Mouse (Mus musculus): ENCODE measurements around the gene Cdkn2a. TPM values are rescaled to one million over a fixed set of nuclear protein-coding genes. Genes with fewer than 3 reads are reported as not detected.

Gene Cdkn2a
- polyA plus RNA-seq, 1 experiment from 2014 or later: not detected

- H3K9ac ChIP-seq (replicated peaks; ENCODE audit: low read length): no peak overlapping the region
- ATAC-seq (ENCODE audit: low FRiP score, low TSS enrichment) (0 out of 2 replicates have a peak, but pooled peaks have one; percentile 10), DNase-seq (peak; percentile 9)
- H3K9me3 ChIP-seq (ENCODE audit: control insufficient read depth, low read length): no peaks in the 10 kb centered on the region
- H3K27ac ChIP-seq (replicated peaks; ENCODE audit: low read depth, low read length): no peak overlapping the region
- no peaks in the 10 kb centered on the region for H3K4me1 ChIP-seq (ENCODE audit: control insufficient read depth, insufficient read depth, low read length)
- no peaks in the 10 kb centered on the region for H3K36me3 ChIP-seq (ENCODE audit: control insufficient read depth, insufficient read depth, low read length)
- H3K4me3 ChIP-seq (replicated peaks; ENCODE audit: low read depth, low read length): no peak overlapping the region
- peaks cover 96% of the 10 kb centered on the region for H3K27me3 ChIP-seq (ENCODE audit: control insufficient read depth, insufficient read depth, low read length)
- under 1% methylated on average over 24 of the region's 24 CpGs for WGBS
- no peak overlapping the region for H3K4me2 ChIP-seq (ENCODE audit: low read length)
Measured at GRCm38 (mm10) chr4:89274829-89275548, 19.5 kb downstream of the Cdkn2a start.

GRCm38 (mm10) chr4:89274006-89274405, 20.4 kb downstream of the Cdkn2a start:
- Histone ChIP-seq H3K27ac (replicated peaks; ENCODE audit: low read depth, low read length) (no peak overlapping the region), H3K4me3 (replicated peaks; ENCODE audit: low read depth, low read length) (no peak overlapping the region), H3K4me1 (ENCODE audit: control insufficient read depth, insufficient read depth, low read length) (no peaks in the 10 kb centered on the region), H3K27me3 (ENCODE audit: control insufficient read depth, insufficient read depth, low read length) (peaks cover 95% of the 10 kb centered on the region), H3K36me3 (ENCODE audit: control insufficient read depth, insufficient read depth, low read length) (no peaks in the 10 kb centered on the region), H3K9me3 (ENCODE audit: control insufficient read depth, low read length) (no peaks in the 10 kb centered on the region), H3K4me2 (ENCODE audit: low read length) (no peak overlapping the region), H3K9ac (replicated peaks; ENCODE audit: low read length) (no peak overlapping the region)
- ATAC-seq (ENCODE audit: low FRiP score, low TSS enrichment) (no peak), DNase-seq (peak; percentile 62)
- WGBS: under 1% methylated on average over 14 of the region's 14 CpGs

- DNase-seq: no peak
- no peak overlapping the region for H3K27ac ChIP-seq (replicated peaks; ENCODE audit: low read depth, low read length)
- H3K9ac ChIP-seq (replicated peaks; ENCODE audit: low read length): no peak overlapping the region
- H3K9me3 ChIP-seq (ENCODE audit: control insufficient read depth, low read length): no peaks in the 10 kb centered on the region
- H3K36me3 ChIP-seq (ENCODE audit: control insufficient read depth, insufficient read depth, low read length): no peaks in the 10 kb centered on the region
- under 1% methylated on average over 9 of the region's 9 CpGs for WGBS
- no peak overlapping the region for H3K4me2 ChIP-seq (ENCODE audit: low read length)
- ATAC-seq (ENCODE audit: low FRiP score, low TSS enrichment): peak; percentile 43; the same call in 1 of the 2 replicates
- no peak overlapping the region for H3K4me3 ChIP-seq (replicated peaks; ENCODE audit: low read depth, low read length)
- no peaks in the 10 kb centered on the region for H3K4me1 ChIP-seq (ENCODE audit: control insufficient read depth, insufficient read depth, low read length)
- peaks cover 95% of the 10 kb centered on the region for H3K27me3 ChIP-seq (ENCODE audit: control insufficient read depth, insufficient read depth, low read length)
Measured at GRCm38 (mm10) chr4:89273585-89273984, 20.9 kb downstream of the Cdkn2a start.

- under 1% methylated on average over 20 of the region's 20 CpGs for WGBS
Measured at GRCm38 (mm10) chr4:89272961-89273540, 21.4 kb downstream of the Cdkn2a start.

GRCm38 (mm10) chr4:89272101-89272718, 22.2 kb downstream of the Cdkn2a start:
- Histone ChIP-seq H3K4me1 (ENCODE audit: control insufficient read depth, insufficient read depth, low read length) (no peaks in the 10 kb centered on the region), H3K36me3 (ENCODE audit: control insufficient read depth, insufficient read depth, low read length) (no peaks in the 10 kb centered on the region), H3K4me2 (ENCODE audit: low read length) (no peak overlapping the region), H3K27ac (replicated peaks; ENCODE audit: low read depth, low read length) (no peak overlapping the region), H3K9ac (replicated peaks; ENCODE audit: low read length) (no peak overlapping the region), H3K4me3 (replicated peaks; ENCODE audit: low read depth, low read length) (no peak overlapping the region), H3K27me3 (ENCODE audit: control insufficient read depth, insufficient read depth, low read length) (peaks cover 87% of the 10 kb centered on the region), H3K9me3 (ENCODE audit: control insufficient read depth, low read length) (no peaks in the 10 kb centered on the region)
- WGBS: 4% methylated on average over 18 of the region's 18 CpGs
- DNase-seq: peak; percentile 19
- no peak for ATAC-seq (ENCODE audit: low FRiP score, low TSS enrichment)

More at GRCm38 (mm10) chr4:89272961-89273540, 21.4 kb downstream of the Cdkn2a start:
- Histone ChIP-seq H3K36me3 (ENCODE audit: control insufficient read depth, insufficient read depth, low read length) (no peaks in the 10 kb centered on the region), H3K4me1 (ENCODE audit: control insufficient read depth, insufficient read depth, low read length) (no peaks in the 10 kb centered on the region), H3K4me3 (replicated peaks; ENCODE audit: low read depth, low read length) (no peak overlapping the region), H3K9ac (replicated peaks; ENCODE audit: low read length) (no peak overlapping the region), H3K27ac (replicated peaks; ENCODE audit: low read depth, low read length) (no peak overlapping the region), H3K27me3 (ENCODE audit: control insufficient read depth, insufficient read depth, low read length) (peaks cover 94% of the 10 kb centered on the region), H3K9me3 (ENCODE audit: control insufficient read depth, low read length) (no peaks in the 10 kb centered on the region), H3K4me2 (ENCODE audit: low read length) (no peak overlapping the region)
- DNase-seq (peak; percentile 21), ATAC-seq (ENCODE audit: low FRiP score, low TSS enrichment) (no peak)

- DNase-seq (no peak), ATAC-seq (ENCODE audit: low FRiP score, low TSS enrichment) (no peak)
- H3K27me3 ChIP-seq (ENCODE audit: control insufficient read depth, insufficient read depth, low read length): no peaks in the 10 kb centered on the region
- H3K9ac ChIP-seq (replicated peaks; ENCODE audit: low read length): no peak overlapping the region
- no peak overlapping the region for H3K4me2 ChIP-seq (ENCODE audit: low read length)
- no peaks in the 10 kb centered on the region for H3K9me3 ChIP-seq (ENCODE audit: control insufficient read depth, low read length)
- H3K4me1 ChIP-seq (ENCODE audit: control insufficient read depth, insufficient read depth, low read length): no peaks in the 10 kb centered on the region
- WGBS: 84% methylated on average over 1 of the region's 1 CpGs
- no peaks in the 10 kb centered on the region for H3K36me3 ChIP-seq (ENCODE audit: control insufficient read depth, insufficient read depth, low read length)
- no peak overlapping the region for H3K4me3 ChIP-seq (replicated peaks; ENCODE audit: low read depth, low read length)
- H3K27ac ChIP-seq (replicated peaks; ENCODE audit: low read depth, low read length): no peak overlapping the region
Measured at GRCm38 (mm10) chr4:89257768-89258167, 36.7 kb downstream of the Cdkn2a start.

DNA sequence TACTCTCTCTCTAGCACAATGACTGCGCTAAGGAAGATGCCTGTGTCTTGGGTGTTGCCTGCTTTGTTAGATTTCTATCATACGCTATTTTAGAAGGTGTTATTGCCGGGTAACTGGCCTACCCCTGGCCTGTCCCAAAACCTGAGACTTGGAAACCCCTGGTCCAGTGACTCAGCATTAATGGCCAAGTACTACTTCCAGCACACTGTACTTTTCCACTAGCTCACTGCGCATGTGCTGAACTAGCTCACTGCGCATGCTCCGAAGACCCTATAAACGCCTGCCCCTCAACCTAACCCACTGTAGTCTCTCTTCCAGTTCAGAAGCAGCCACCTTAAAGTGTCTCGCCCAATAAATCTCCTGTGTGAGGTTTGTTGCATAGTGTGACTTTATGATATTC, 60.0 kb downstream of the Cdkn2a start:
- ATAC-seq (ENCODE audit: low FRiP score, low TSS enrichment) (no peak), DNase-seq (no peak)
- Histone ChIP-seq H3K4me2 (ENCODE audit: low read length) (no peak overlapping the region), H3K4me1 (ENCODE audit: control insufficient read depth, insufficient read depth, low read length) (no peaks in the 10 kb centered on the region), H3K9ac (replicated peaks; ENCODE audit: low read length) (no peak overlapping the region), H3K4me3 (replicated peaks; ENCODE audit: low read depth, low read length) (no peak overlapping the region), H3K27ac (replicated peaks; ENCODE audit: low read depth, low read length) (no peak overlapping the region), H3K27me3 (ENCODE audit: control insufficient read depth, insufficient read depth, low read length) (no peaks in the 10 kb centered on the region), H3K9me3 (ENCODE audit: control insufficient read depth, low read length) (no peaks in the 10 kb centered on the region), H3K36me3 (ENCODE audit: control insufficient read depth, insufficient read depth, low read length) (no peaks in the 10 kb centered on the region)
- 94% methylated on average over 8 of the region's 8 CpGs for WGBS
